Mouse (Mus musculus) fat pad, adult 2 months (tissue): ENCODE measurements around the gene Ncor2.

Experiments
- DNase-seq: peaks from one replicate; pipeline ENCODE4 v3.0.0-alpha.2; 2011; ENCODE audit warnings: low read depth, low spot score; ENCODE audit errors: extremely low read depth

Gene Ncor2

DNA sequence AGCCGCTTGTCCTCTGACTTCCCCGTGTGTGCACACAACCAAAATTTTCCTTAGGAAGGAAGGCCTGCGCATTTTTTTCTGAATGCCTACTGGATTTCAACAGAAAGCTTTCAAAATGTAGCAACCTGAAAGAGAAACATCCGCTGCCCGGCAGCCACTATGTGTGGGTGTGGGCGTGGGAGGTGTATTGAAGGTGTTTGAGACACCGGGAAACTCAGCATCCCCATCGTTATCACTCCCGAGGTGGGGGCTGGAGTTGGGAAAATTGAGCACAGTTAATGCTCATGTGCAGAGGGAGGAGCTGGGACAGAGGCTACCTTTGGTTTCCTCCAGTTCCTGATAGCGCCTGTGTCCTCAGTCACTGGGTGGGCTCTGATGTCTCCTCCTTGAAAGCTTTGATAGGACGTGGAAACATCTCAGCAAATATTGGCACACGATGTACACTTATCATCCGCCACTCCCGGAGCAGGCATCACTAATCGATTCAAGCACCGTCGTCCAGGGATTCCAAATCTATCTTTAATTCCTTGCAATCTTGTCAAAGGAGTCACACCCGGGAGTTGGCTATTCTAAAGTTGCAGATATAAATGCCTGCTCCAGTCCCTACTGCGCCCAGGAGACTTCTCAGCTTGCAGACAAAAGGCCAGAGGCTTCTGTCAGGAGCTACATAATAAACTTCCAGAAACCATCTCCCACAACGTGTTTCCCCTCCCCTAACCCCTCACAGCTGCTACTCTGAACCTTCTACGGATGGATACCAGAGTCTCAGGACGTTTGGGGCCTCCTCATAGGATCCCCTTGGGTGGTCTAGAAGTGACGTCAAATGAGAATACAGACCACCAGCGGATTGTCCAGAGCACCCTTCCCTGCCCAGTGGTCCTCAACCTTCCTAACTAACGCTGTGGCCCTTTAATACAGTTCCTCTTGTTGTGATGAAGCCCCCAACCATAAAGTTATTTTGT is 14.7 kb upstream of the Ncor2 start:
- no peak for DNase-seq

DNA sequence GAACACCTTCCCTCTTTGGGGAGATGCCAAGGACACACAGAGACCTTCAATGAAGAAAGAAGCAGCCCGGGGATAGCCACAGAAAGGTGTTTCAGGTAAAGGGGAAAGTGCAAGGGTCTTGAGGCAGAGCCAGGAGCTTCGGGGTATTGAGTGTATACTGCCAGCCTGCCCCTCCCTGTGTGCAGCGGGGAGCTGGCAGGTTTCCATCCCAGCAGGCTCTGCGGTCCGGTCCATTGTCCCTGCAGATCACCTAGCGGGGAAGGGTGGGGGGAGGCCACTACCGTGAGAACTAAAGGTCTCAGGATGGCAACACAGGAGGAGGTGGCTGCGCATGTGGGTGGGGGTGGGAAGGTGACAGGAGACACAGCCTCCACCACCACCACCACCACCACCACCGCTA is 12.6 kb upstream of the Ncor2 start:
- DNase-seq, result no peak

DNA sequence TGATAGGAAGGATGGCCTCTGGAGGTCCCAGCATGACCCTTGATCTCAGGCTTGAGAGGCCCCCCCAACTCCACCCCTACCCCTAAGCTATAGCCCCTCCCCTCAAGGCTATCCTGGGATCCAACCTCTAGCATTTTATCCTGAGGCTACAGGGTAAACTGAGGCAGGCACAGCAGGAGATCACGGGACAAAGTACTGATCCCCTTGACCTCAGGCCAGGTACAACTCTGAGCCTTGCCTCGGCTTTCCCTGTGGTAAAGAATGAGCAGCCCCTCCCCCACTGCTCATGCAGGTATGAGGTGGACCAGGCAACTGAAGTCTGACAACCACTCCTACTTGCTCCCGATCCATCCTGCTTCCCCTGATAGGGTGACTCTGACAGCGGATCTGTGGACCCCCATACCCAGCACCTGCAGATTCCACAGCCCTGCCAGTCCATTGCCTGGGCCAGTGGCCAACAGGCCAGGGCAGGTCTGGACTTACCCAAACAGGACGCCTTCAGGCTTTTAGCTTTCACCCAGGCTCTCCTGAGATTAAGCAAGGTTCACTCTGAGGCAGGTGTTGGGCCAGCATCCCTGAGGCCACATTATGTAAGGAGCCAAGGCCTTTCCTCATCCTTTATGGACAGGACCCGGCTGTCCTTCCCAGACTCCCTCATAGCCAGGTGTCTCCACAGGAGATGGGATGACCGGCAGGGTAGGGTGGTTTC is 11.2 kb upstream of the Ncor2 start:
- peak; percentile 91 for DNase-seq

DNA sequence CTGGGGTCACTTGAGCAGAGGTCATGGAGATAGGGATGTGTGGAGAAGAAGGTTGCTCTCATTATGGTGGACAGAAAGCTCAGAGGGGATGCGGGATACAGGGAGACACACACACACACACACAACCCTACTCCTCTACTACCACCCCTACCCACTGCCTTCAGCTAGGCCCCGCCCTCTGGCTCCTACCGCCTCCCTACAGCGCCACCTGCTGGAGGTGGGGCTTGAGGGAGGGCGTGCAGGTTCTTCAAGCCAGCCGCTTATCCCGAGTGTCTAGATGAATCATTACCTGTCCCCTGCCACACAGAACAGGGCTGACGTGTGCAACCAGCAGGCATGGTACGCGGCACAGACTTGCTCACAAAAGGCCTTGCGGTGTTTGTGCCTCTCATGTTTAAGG is 10.6 kb upstream of the Ncor2 start:
- peak; percentile 62 for DNase-seq

DNA sequence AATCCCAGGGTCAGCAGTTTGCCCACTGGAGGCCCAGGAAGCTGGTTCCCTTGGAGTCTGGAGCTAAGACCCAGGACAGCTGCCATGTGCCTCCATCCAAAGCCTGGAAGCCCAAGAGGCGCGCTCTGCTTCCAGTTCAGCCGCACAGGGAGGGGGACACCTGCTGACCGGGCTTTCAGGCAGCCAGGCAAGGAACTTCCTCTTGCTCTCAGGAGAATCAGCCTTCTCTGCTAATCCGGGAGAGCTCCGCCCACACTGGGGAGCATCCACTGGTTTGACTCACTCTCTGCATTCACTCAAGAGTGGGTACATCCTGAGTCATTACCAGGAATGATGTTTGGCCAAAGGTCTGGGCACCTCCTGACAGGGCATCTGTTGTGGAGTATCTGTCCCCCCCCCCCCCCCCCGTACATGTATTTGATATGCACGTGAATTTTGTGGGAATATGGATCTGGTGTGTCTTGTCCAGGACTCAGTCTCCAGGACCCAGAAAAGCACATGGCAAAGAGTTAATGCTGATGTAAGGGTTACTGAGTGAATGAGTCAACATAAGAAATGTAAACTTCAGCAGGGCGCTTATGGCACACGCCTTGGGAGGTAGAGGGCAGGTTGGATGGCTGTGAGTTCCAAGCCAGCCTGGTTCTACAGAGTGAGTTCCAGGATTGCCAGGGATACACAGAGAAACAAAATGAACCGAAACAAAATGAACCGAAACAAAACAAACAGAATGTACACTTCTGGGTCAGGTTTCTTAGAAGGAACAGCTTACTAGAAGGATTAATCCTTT is 10.0 kb upstream of the Ncor2 start:
- no peak for DNase-seq

DNA sequence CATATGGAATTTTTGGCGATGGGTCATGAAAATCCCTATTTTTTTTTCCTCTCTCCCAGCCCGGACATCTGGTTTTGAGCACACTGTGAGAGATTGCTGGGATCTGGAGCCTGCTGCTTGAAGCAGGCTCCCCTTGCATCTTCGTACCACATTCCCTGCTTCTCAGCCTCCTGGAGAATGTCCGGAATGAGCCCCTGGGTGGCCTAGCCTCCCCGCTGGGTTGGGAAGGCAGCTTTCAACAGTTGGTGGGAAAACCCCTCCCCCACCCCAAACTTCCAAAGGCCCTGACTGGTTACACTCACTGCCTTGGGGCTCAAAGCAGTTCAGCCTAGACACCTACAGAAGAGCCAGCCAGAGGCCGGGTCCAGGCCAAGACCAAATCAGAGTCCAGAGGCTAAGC is 5.8 kb upstream of the Ncor2 start:
- no peak for DNase-seq

DNA sequence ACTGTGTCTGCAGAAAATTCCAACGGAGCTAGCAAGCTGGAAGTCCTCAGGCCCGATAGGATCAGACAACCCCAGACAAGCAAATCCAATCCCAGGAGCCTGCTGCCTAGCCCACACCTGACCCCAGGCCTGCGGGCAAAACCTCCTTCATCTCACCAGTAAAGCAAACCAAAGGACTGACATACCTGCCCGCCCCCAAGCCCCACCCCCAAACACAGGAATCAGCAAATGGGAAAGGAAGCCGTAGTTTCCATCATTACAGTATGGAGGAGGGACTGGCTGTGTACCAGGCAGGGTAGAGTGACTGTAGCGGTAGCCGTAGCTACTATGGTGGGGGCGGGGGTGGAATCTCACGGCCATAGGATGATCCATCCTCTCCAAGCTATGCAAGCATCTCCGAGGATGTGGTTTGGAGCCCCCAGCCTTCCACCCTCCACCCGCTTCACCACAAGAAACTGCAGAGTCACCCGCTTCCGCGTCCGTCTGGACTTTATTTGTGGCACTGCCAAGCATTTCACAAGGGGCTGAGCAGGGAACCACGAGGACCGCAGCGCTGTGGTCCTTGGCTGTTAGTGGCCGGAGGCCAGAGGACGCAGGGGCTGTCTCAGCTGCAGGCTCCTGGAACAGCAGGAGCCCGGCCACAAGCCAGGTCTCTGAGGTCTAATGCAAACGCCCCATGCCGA is 4.4 kb upstream of the Ncor2 start:
- no peak for DNase-seq

DNA sequence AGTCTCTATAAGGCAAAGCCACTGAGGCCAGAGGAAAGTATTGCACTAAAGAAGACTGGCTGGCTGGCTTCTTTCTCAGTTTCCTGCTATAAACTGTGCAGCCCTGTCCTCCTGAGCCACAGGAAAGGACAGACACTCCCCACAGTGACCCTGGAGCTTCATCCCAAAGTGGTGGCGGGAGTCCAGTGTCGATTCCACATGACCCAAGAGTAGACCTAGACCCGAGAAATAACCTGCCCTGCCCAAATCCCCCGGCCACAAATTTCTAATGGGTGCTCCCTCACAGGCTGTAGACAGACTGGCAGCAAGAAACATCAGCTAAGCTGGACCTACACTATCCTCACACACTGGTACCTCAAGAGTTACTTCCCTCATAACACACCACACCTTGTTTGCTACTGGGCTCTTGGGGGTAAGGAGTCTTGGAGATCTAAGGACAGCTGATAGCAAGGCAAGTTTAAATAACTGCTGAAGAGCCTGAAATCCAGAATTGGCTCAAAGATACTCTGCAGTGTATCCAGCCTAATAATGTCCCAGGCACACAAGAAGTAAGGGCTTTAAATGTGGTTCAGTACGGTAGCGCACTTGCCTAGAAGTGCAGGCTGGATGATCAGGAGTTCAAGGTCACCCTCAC is 1.7 kb upstream of the Ncor2 start:
- no peak for DNase-seq

DNA sequence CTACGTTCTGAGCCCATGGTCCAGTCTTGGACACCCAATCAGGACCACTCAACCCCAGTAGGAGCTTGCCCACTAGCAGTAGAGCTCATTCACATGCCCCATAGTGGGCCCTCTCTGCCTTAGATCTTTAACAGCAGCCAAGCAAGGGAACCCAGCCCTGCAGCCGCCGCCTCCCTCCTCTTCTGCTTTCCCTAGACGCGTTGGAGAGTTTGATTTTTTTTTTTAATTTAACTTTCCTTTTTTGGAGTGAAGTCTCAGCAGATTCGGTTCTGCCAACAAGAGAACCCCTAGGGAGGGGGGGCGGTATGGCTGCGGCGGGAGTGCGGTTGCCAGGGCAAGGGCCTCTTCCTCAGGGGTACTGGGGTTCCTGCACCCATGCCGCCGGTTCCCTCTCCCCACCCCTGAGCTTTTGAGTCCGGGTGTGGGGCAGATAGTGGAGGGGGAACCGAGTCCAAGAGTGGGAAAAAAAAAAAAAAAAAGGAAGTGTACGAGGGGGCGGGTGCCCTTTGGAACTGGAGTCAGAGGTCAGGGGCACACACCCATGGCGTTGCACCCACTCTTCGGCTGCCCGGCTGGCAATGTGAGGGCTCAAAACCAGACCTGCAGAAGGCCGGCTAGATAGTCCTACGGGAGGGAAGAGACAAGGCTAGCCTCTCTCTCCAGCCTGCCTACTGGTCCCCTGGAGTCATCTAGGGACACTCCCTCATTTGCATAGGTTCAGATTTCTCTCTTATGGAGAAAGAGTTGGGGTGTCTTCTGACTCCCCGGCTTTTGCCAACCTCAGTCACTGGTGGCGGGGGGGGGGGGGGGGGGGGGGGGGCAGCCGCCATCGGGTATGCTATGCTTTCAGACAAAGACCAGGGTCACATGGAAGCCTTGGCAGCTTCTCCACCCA is 963 bp upstream of the Ncor2 start:
- DNase-seq, result no peak

DNA sequence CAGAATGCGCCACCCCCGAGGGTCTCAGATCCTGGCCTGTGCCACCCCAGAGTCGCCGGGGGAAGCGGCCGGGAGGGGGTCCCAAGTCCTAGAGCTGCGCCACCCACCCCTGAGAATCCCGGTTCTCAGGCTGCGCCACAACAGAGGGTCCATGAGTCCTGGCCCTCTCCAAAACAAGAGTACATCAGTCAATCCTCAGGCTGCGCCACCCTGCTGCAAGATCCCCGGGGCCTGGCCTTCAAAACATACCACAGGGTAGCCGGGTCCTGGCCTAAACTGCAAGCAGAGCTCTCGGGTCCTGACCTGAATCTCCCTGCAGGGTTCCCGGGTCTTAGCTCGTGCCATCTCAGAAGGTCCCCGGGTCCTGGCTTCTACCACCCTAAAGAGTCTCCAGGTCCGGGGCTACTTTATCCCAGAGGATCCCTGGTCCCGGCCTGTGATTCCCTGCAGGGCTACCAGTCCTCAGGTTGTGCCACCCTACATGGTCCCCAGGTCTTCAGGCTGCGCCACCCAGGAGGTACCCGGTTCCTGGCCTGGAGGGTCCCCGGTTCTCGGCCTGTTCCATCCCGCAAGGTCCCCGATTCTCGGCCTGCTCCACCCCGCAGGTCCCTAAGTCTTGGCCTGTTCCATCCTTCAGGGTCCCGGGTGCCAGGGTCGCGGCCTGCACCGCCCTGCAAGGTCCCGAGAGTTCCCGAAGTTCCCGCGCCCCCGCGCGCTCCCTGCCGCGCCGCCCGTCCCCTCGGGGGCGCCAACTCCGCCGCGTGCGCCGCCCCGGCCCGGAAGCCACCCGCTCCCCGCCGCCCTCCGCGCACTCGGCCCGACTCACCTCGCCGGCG is 630 bp downstream of the Ncor2 start:
- no peak for DNase-seq

DNA sequence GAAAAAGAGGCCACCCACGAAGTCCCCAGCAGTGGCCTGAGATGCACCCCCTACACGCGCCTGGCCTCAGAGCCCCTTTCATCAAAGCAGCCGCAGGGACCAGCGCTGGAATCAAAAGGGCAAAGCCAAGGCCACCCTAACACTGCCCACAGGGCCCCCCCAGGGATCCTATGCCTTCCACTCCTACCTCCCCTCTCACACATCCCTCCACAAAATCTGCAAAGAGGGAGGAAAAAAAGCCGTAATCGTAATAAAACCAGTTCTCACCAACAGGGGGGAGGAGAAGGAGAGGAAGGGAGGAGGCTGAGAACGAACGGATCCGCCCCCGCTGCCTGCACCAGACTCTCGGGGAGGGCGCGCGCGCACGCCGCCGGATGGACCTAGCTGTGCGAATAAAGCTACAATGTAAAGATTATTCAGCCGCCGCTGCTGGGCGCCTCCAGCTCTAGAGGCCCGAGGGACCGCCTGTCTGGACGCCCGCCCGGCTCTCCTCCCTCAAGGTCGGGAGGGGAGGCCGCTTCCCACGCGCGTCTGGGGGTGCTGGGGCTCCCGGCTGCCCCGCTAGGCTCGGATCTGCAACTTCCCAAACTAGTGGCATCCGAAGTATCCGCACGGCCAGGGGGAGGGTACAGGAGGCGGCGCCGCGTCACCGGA is 1.4 kb downstream of the Ncor2 start:
- DNase-seq, result no peak

DNA sequence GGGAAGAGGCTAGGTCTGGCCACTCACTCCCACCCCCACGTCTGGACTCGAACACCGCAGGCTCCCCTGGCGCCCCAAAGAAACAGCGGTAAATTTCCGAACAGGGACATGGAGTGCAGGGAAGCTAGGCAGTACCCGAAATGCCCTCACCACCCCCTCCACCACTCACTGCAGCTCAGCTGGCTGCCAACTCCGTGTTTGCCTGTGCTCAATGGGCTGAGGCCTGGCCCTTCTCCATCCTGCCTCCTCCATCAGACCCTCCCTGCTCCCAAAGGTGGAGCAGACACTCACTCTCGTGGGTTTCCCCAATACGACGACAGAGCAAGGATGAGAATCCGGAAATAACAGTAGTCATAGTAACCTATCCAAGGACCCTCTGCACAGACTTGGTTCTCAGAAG is 2.2 kb downstream of the Ncor2 start:
- no peak for DNase-seq

DNA sequence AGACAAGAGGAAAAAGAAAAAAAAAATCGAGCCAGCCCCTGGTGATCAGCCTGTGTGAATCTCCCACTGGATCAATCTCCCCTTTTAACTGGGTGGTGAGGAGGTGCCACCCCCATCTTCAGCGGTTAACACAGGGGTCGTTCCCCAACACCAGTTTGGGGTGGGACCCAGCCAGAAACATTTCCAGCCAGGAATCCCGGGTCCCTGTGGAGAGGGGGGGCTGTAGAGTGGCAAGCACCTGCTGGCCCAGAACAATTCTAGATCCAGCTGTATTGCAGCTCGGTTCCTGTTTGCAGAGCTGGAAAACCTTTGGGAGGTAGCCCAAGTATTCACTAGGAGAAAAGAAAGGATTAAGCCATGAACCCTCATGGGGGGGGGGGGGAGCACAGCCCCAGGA is 2.7 kb downstream of the Ncor2 start:
- no peak for DNase-seq

DNA sequence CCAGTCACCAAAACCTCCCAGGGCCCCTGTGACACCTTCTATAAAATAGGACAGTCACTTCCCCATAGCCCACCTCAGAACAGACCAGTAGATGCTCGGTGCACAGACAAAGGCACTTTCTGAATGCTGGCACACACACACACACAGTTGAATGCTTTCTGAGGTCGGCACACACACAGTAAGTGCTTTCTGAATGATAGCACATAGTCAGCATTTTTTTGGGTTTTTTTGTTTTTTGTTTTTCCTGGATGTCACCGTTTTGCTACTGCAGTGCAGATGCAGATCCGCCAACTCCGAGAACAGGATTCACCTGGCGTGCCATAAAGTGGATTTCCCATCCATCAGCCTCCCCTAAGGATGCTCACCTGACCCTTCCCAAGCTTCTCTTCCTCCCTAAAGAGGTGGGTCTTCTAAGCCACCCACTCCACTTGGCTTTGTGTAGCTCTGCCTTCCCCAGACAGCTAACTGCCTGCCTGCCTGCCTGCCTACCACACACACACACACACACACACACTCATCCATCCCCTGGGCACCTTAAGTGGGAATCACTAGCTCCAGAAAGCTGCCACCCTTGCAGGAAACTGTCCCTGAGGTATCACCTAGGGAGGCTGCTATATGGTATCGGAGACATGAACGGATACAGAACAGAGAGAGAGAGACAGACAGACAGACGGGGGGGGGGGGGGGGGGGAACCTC is 3.2 kb downstream of the Ncor2 start:
- DNase-seq, result no peak

DNA sequence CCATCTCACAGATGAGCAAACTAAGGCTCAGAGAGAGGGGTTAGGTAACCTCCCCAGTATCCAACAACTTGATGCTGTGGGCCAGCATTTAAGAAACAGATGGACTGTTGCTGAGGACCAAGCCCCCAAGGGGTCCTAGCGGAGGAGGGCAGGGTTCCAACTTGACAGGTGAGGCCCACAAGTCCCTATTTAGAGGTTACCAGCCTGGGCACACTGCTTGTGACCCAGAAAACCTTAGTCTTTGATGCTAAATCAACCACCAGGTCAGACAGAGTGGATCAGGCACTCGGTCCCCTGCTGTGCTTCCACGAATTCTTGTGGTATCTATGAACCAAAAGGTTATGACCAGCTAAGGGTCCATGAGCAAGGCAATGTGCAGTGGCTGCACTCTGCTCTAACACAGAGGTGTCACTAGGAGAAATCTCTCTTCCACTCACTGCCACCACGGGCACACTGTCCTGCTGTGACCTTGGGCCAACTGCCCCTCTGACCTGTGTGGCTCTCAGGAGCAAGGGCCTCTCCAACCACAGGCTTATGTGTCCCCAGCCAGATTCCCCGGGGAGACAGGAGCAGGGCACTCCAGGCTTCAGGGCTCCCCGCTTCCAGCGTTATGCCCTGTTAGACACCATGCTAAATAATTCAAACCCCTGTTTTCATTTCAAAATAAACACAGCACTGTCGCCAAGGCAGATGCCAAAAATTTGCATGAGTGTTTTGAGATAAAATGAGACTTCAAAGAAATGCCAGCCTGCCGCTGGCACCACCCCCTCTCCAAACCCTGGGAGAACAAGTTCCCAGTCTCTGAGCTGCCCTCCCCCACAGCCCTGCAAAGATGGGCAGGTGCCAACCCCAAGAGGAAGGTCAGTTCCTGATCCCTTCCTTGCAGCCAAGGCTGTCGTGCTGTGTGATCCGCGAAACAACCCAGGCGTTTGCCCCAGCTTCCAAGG is 4.0 kb downstream of the Ncor2 start:
- no peak for DNase-seq

DNA sequence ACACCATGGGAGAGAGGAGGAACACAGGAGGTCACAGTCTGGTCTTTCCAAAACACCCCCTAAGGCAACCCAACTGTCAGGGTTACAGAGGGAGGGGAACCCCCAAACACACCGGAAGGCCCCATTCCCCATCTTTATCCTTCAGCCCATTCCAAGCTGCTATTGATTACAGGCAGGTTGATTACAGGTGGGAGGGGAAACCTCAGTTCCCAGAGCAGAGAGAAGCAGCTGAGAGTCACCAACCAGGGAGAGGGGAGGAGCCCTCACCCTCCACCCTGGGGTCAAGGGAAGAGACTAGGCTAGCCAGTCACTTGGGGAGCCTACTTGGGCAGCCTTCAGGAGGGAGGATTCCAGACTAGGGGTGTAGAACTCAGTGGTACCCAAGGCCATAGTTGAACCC is 5.2 kb downstream of the Ncor2 start:
- no peak for DNase-seq
